Mouse (Mus musculus) C2C12 (cell line): ENCODE results near the gene Pagr1b.

ENCODE experiments used
- CEBPB ChIP-seq: IDR thresholded peaks from one replicate; pipeline ENCODE4 v1.6.1; 2011; ENCODE audit warnings: low read depth, mild to moderate bottlenecking, control low read depth, moderate library complexity
- CTCF ChIP-seq: IDR thresholded peaks from one replicate; pipeline ENCODE4 v1.5.1; 2011; ENCODE audit not compliant: control insufficient read depth, insufficient read depth, insufficient read length
- MAX ChIP-seq: IDR thresholded peaks from one replicate; pipeline ENCODE4 v1.6.1; 2011; ENCODE audit warnings: mild to moderate bottlenecking, control low read depth
- MYOD1 ChIP-seq: IDR thresholded peaks from one replicate; pipeline ENCODE4 v1.6.1; 2011; ENCODE audit warnings: low read depth; ENCODE audit not compliant: control insufficient read depth, insufficient read length
- MYOG ChIP-seq: IDR thresholded peaks from one replicate; pipeline ENCODE4 v1.6.1; 2011; ENCODE audit not compliant: control insufficient read depth, insufficient read length; ENCODE audit errors: extremely low read depth
- USF1 ChIP-seq: IDR thresholded peaks from one replicate; pipeline ENCODE4 v1.6.1; 2011; ENCODE audit warnings: low read depth, mild to moderate bottlenecking, control low read depth, moderate library complexity

GRCm38 (mm10) chr7:127012845-127013244 lies 3.4 kb downstream of the Pagr1b start:
- TF ChIP-seq MAX (no peak), CTCF (no peak), MYOD1 (no peak), CEBPB (no peak), MYOG (no peak), USF1 (no peak)
